Mouse (Mus musculus): Measurements from ENCODE around the gene Pla2g1b. TPM values are rescaled to one million over a fixed set of nuclear protein-coding genes. Genes with fewer than 3 reads are reported as not detected.

Pla2g1b gene
- polyA plus RNA-seq, 1 experiment from 2014 or later = not detected

GRCm38 (mm10) chr5:115506454-115507201 is 40.6 kb downstream of the Pla2g1b start, which contains the start of gene Pxn:
Gene Pxn (plus strand): TSS chr5:115506676.
- DNase-seq (ENCODE audit: low spot score) = peak; percentile 97
- under 1% methylated on average over 73 of the region's 74 CpGs for WGBS
- peak within 1 kb of the TSS; percentile 90 for H3K27ac ChIP-seq (replicated peaks)
- no peaks in the 10 kb centered on the region for H3K27me3 ChIP-seq (replicated peaks; ENCODE audit: low read depth, poor library complexity, severe bottlenecking)
- H3K36me3 ChIP-seq (replicated peaks) = 0 out of 2 replicates have a peak, but pooled peaks cover 3% of the 10 kb centered on the region
- peaks cover 47% of the 10 kb centered on the region for H3K4me1 ChIP-seq
- H3K4me3 ChIP-seq = peak within 1 kb of the TSS; percentile 91
- no peaks in the 10 kb centered on the region for H3K9me3 ChIP-seq

DNA sequence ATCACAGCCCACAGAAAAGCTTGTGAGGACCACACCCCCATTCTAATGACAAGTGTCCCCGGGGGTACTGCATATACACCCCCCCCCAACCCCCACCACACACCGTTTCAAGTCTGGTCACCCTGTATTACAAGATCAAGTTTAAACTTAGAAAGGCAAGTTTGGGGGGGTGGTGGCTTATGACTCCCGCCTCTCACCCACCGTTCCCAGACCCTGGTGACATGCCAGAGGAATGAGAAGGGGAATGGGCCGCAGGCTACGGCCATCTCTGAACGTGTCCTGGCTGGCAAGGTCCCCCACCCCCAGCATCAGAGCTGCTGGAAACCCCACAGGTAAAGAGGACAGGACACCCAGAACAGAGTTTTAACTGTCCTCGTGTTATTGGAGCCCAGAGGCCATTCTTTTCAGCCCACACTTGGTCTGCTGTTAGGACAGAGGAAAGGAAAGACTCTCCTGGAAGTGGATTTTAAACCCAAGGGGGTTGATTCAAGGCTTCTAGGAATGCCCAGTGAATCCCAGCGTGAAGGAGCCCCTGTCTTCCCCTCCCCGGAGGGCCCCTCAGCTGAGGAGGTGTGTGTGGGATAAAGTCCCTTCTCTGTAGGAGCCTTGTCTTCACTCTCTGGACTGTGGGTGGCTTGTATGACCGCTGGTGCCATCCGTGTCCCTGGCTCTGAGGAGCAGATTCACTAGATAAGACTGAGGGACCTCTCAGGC is 41.4 kb downstream of the Pla2g1b start:
- WGBS = 16% methylated on average over 12 of the region's 12 CpGs
- no peaks in the 10 kb centered on the region for H3K9me3 ChIP-seq
- peak overlapping the region; percentile 91 for H3K4me3 ChIP-seq
- H3K4me1 ChIP-seq = peaks cover 55% of the 10 kb centered on the region
- peak; percentile 41 for DNase-seq (ENCODE audit: low spot score)
- H3K27me3 ChIP-seq (replicated peaks; ENCODE audit: low read depth, poor library complexity, severe bottlenecking) = no peaks in the 10 kb centered on the region
- H3K36me3 ChIP-seq (replicated peaks) = peaks cover 10% of the 10 kb centered on the region
- H3K27ac ChIP-seq (replicated peaks) = peak overlapping the region; percentile 90

GRCm38 (mm10) chr5:115507981-115508858 is 42.2 kb downstream of the Pla2g1b start:
- H3K27ac ChIP-seq (replicated peaks) = peak overlapping the region; percentile 90
- H3K4me3 ChIP-seq = peak overlapping the region; percentile 91
- DNase-seq (ENCODE audit: low spot score) = no peak
- H3K36me3 ChIP-seq (replicated peaks) = peaks cover 18% of the 10 kb centered on the region
- H3K9me3 ChIP-seq = no peaks in the 10 kb centered on the region
- peaks cover 54% of the 10 kb centered on the region for H3K4me1 ChIP-seq
- no peaks in the 10 kb centered on the region for H3K27me3 ChIP-seq (replicated peaks; ENCODE audit: low read depth, poor library complexity, severe bottlenecking)
- WGBS = 41% methylated on average over 18 of the region's 18 CpGs

DNA sequence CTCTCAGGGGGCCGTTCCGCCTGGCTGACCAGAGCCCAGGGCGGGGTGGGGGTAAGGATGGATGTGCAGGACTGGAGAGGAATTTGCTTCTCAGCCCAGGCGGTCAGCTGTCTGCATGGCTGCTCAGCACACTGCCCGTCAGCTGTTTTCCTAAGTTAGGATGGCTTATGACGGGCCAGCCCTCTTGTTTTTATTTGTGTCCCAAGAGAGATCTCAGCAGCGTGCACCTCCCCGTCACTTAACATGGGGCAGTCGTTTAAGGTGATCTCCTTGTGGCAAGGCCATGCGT is 42.7 kb downstream of the Pla2g1b start:
- peaks cover 23% of the 10 kb centered on the region for H3K36me3 ChIP-seq (replicated peaks)
- peak; percentile 64 for DNase-seq (ENCODE audit: low spot score)
- H3K27me3 ChIP-seq (replicated peaks; ENCODE audit: low read depth, poor library complexity, severe bottlenecking) = no peaks in the 10 kb centered on the region
- peaks cover 58% of the 10 kb centered on the region for H3K4me1 ChIP-seq
- H3K27ac ChIP-seq (replicated peaks) = peak overlapping the region; percentile 90; the same call in 1 of the 2 replicates
- no peaks in the 10 kb centered on the region for H3K9me3 ChIP-seq
- H3K4me3 ChIP-seq = peak overlapping the region; percentile 91
- WGBS = 12% methylated on average over 10 of the region's 10 CpGs

DNA sequence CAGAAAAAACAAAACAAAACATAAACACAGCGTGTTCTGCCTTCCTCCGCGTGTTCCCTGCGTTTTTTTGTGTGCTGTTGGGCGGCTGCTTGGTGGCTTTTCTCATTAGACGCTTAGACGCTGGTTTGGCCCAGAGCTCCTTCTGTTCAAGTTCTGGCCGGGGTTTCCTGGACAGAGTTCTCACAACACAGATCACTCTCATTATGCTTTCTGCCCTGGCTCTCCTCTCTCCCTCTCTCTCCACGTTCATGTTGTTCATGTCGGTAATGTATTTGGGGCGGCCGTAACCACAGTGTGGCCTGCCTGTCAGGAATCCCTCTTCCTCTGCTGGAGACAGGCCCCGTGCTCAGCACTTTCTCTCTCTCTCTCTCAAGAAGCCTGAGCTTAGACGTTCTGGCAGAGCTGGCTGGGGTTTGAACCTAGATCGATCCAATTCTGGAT is 43.3 kb downstream of the Pla2g1b start:
- Histone ChIP-seq H3K4me1 (peaks cover 63% of the 10 kb centered on the region), H3K36me3 (replicated peaks) (peaks cover 23% of the 10 kb centered on the region), H3K9me3 (no peaks in the 10 kb centered on the region), H3K4me3 (peak overlapping the region; percentile 91), H3K27ac (replicated peaks) (peak overlapping the region; percentile 32; the same call in 1 of the 2 replicates), H3K27me3 (replicated peaks; ENCODE audit: low read depth, poor library complexity, severe bottlenecking) (no peaks in the 10 kb centered on the region)
- no peak for DNase-seq (ENCODE audit: low spot score)
- 32% methylated on average over 15 of the region's 15 CpGs for WGBS

- H3K27me3 ChIP-seq (replicated peaks; ENCODE audit: low read depth, poor library complexity, severe bottlenecking) = no peaks in the 10 kb centered on the region
- H3K9me3 ChIP-seq = no peaks in the 10 kb centered on the region
- peak overlapping the region; percentile 32 for H3K27ac ChIP-seq (replicated peaks)
- H3K36me3 ChIP-seq (replicated peaks) = peaks cover 23% of the 10 kb centered on the region
- peak; percentile 49 for DNase-seq (ENCODE audit: low spot score)
- H3K4me3 ChIP-seq = peak overlapping the region; percentile 91
- WGBS = 51% methylated on average over 15 of the region's 15 CpGs
- peaks cover 70% of the 10 kb centered on the region for H3K4me1 ChIP-seq
These were observed 44.0 kb downstream of the Pla2g1b start for GRCm38 (mm10) chr5:115509790-115510689.

- no peak for DNase-seq (ENCODE audit: low spot score)
- Histone ChIP-seq H3K4me3 (no peak overlapping the region), H3K36me3 (replicated peaks) (peaks cover 41% of the 10 kb centered on the region), H3K27ac (replicated peaks) (no peak overlapping the region), H3K9me3 (no peaks in the 10 kb centered on the region), H3K4me1 (peaks cover 73% of the 10 kb centered on the region), H3K27me3 (replicated peaks; ENCODE audit: low read depth, poor library complexity, severe bottlenecking) (no peaks in the 10 kb centered on the region)
- 92% methylated on average over 7 of the region's 7 CpGs for WGBS
These were observed 46.3 kb downstream of the Pla2g1b start for GRCm38 (mm10) chr5:115512375-115512774.

DNA sequence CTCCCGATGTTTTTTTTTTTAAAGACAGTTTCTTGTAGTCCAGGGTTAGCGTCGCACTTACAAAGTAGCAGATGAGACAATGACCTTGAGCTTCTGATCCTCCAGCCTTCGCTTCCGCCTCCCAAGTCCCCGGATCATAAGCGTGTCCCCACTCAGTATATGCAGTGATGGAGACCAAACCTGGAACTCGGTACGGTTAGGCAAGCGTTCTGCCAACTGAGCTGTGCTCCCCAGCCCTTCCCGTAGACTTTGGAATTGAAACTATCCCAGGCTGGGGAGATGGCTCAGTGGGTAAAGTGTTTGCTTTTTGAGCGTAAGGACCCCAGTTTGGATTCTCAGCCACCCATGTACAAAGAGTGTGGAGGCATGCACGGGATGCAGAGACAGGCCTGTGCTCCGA is 47.2 kb downstream of the Pla2g1b start:
- peaks cover 64% of the 10 kb centered on the region for H3K4me1 ChIP-seq
- WGBS = 98% methylated on average over 14 of the region's 14 CpGs
- no peak for DNase-seq (ENCODE audit: low spot score)
- no peak overlapping the region for H3K4me3 ChIP-seq
- H3K27me3 ChIP-seq (replicated peaks; ENCODE audit: low read depth, poor library complexity, severe bottlenecking) = no peaks in the 10 kb centered on the region
- peaks cover 47% of the 10 kb centered on the region for H3K36me3 ChIP-seq (replicated peaks)
- no peaks in the 10 kb centered on the region for H3K9me3 ChIP-seq
- H3K27ac ChIP-seq (replicated peaks) = 0 out of 2 replicates have a peak overlapping the region, but pooled peaks have one; percentile 4

- DNase-seq (ENCODE audit: low spot score) = no peak
- H3K27me3 ChIP-seq (replicated peaks; ENCODE audit: low read depth, poor library complexity, severe bottlenecking) = no peaks in the 10 kb centered on the region
- H3K4me3 ChIP-seq = no peak overlapping the region
- H3K36me3 ChIP-seq (replicated peaks) = peaks cover 51% of the 10 kb centered on the region
- no peaks in the 10 kb centered on the region for H3K9me3 ChIP-seq
- peak overlapping the region; percentile 89; the same call in 1 of the 2 replicates for H3K27ac ChIP-seq (replicated peaks)
- 95% methylated on average over 16 of the region's 16 CpGs for WGBS
- peaks cover 59% of the 10 kb centered on the region for H3K4me1 ChIP-seq
These were observed 47.7 kb downstream of the Pla2g1b start for GRCm38 (mm10) chr5:115513721-115514120.

DNA sequence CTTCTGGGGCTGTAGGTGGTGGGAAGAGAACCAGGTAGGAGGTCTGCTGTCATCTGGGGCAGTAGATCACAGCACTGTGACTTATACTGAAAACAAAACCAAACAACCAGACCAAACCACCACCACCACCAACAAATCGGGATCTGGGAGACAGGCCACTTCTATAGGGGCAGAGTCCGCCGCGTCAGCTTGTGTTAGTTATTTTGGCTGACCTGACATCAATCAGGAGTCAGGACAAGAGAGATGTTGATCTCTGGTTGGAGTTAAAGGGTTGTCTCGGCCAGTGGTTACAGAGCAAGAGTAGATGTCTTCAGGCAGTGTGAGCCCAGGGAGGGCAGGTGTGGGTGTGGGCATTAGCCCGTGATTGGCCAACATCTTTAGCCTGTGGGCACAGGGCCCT is 48.3 kb downstream of the Pla2g1b start:
- Histone ChIP-seq H3K36me3 (replicated peaks) (peaks cover 57% of the 10 kb centered on the region), H3K27me3 (replicated peaks; ENCODE audit: low read depth, poor library complexity, severe bottlenecking) (no peaks in the 10 kb centered on the region), H3K4me3 (peak overlapping the region; percentile 34), H3K27ac (replicated peaks) (peak overlapping the region; percentile 89), H3K4me1 (peaks cover 58% of the 10 kb centered on the region), H3K9me3 (no peaks in the 10 kb centered on the region)
- peak; percentile 28 for DNase-seq (ENCODE audit: low spot score)
- 66% methylated on average over 6 of the region's 6 CpGs for WGBS

DNA sequence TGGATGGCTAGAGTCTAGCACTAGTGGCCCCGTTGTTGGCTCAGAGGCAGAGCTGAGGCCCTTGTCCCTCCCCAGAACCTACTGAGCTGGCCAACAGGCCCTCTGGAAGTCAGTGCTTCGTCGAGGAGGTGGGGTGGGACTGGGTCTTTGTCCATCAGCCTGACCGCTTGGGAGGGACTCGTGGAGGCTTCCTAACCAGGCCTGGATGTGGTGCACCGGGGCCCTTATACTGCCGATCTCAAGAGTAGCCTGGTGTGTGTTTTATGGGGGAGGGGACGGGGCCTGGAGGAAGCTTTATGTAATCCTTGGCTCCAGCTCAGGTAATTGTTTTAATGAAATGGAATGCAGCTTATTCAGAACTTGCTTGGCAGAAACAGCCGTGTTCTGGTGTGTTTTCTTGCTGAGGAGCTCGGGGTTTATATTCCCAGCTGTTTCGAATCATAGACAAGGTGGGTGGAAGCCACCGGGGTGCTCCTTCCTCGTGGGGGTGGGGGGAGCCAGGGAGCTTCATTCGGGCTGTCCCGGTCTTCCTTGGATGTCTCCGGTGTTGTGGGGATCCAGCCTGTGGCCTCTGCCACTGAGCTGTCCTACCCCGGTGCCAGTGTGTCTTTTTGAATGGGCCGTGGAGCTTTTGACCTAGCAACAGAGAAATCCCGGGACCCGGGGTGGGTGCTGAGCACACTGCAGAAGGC is 49.0 kb downstream of the Pla2g1b start:
- WGBS = 51% methylated on average over 20 of the region's 20 CpGs
- no peaks in the 10 kb centered on the region for H3K27me3 ChIP-seq (replicated peaks; ENCODE audit: low read depth, poor library complexity, severe bottlenecking)
- H3K4me3 ChIP-seq = peak overlapping the region; percentile 34
- H3K27ac ChIP-seq (replicated peaks) = peak overlapping the region; percentile 89
- no peaks in the 10 kb centered on the region for H3K9me3 ChIP-seq
- DNase-seq (ENCODE audit: low spot score) = peak; percentile 70
- peaks cover 59% of the 10 kb centered on the region for H3K36me3 ChIP-seq (replicated peaks)
- peaks cover 54% of the 10 kb centered on the region for H3K4me1 ChIP-seq
